Mouse (Mus musculus): ENCODE measurements around the gene Foxm1.
"Not testable (repeated sequence)": the region's sequence is repeated elsewhere in the genome, so short reads cannot be mapped to it uniquely, and the experiment has no call there.

The Foxm1 gene

DNA sequence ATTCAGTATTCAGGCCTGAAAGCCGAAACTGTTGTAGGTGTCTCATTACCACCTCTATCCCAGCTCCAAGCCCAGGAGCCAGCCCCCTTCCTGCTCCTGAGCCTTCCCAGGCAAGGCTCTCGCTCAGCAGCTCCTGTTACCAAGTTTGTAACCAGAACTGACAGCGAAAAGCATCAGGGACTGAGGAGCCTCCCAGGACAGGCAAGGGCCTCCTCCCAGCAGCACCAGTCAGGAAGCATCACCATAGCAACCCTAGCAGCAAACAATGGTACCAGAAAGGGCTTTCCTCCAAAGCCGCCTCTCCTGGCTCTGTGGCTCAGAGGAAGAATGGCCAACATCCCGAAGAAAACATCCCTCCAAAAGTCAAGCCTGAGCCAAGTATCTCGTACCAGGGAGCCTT, 12.4 kb downstream of the Foxm1 start, which contains the start of the genes Tex52 and Gm44596:
TSS of gene Tex52 (plus strand) at position 265 of the 400 bp plus-strand sequence.
TSS of gene Gm44596 (plus strand) at position 312 of the 400 bp plus-strand sequence.
- in situ Hi-C loops (cut with MboI; ENCODE audit: low sequenced_read_pairs): no loop called here

GRCm38 (mm10) chr6:128376371-128377085, 13.8 kb downstream of the Foxm1 start:
- in situ Hi-C loops (cut with MboI; ENCODE audit: low sequenced_read_pairs): no loop called here

DNA sequence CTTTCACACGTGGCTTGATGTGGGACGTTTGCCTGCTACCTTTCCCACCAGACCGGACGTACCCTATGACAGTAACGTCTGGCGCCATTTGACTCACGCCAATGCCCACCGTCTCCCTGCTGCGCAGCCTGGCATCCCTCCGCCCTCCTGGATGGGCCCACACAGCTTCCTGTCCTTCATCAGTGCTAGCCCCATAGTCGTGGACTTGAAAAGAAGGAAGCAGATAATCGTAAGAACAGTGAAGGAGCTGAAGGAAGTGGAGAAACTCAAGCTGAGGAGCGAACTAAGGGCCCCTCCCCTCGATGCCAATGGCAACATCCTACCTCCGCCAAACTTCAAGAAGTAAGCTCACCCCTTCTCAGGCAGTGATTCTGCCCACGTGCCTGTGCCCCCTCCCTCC, 16.9 kb downstream of the Foxm1 start:
- in situ Hi-C loops (cut with MboI; ENCODE audit: low sequenced_read_pairs): no loop called here

DNA sequence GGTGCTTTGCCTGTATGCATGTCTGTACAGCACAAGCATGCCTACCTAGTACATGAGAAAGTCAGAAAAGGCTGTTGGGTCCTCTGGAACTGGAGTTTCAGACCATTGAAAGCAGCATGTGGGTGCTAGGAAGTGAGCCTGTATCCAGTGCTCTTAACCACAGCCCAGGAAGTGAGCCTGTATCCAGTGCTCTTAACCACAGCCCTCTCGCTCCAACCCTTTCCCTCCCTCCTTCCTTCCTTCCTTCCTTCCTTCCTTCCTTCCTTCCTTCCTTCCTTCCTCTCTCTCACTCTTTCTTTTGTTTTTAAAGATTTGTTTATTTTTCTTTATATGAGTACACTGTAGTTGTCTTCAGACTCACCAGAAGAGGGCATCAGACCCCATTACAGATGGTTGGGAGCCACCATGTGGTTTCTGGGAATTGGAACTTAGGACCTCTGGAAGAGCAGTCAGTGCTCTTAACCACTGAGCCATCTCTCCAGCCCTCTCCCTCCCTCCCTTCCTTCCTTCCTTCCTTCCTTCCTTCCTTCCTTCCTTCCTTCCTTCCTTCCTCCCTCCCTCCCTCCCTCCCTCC, 17.9 kb downstream of the Foxm1 start:
- in situ Hi-C loops (cut with MboI; ENCODE audit: low sequenced_read_pairs): not testable (repeated sequence)

GRCm38 (mm10) chr6:128381254-128381653, 18.5 kb downstream of the Foxm1 start:
- in situ Hi-C loops (cut with MboI; ENCODE audit: low sequenced_read_pairs): no loop called here

DNA sequence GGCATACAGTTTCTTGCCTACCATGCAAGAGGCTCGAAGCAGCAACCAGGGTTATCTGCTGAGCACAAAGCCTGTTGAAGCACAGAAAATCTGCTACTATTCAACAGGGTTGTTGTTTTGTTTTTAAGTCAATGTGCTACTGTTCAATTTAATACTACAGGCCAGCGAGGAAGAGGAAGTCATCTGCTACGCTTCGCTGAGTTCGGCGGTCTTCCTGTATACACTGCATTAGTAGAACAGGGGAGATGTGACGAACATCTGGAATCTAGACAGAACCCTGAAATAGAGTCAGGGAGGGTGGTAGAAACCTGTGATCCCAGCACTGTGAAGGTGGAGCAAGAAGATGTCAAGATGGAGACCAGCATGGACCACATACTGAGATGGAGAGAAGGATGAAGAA, 21.0 kb downstream of the Foxm1 start:
- in situ Hi-C loops (cut with MboI; ENCODE audit: low sequenced_read_pairs): no loop called here

- in situ Hi-C loops (cut with MboI; ENCODE audit: low sequenced_read_pairs): no loop called here
Measured at GRCm38 (mm10) chr6:128385026-128385425, 22.3 kb downstream of the Foxm1 start.

DNA sequence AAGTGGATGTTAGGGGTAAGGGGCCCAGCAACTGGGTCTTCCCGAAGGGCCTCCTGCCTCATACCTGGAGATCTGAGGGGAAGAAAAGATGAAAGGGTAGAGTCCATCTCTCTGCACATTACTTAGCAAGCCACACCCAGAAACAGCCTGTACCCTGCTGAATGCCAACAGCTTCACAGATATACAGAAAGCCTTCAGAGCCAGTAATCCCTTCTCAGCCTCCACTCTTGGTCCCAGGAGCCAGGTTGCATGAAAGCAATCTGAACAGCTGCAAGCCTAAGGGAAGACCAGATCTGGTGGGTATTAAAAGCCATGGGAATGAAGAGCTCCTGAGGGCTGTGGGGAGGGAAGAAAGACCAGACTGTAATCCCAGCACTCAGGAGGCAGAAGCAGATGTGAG, 26.4 kb downstream of the Foxm1 start:
- in situ Hi-C loops (cut with MboI; ENCODE audit: low sequenced_read_pairs): no loop called here

DNA sequence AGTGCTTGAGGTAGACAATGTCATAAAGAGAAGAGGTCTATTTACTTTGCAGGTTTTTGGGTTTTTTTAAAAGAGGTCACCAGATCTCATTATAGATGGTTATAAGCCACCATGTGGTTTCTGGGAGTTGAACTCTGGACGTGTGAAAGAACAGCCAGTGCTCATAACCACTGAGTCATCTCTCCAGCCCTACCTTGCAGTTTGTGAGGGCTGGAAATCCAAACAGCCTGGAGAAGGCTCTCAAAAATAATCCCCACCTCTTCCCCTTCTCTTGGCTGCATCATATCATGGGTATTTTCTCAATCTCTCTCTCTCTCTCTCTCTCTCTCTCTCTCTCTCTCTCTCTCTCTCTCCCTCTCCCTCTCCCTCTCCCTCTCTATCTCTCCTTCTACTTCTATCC, 27.9 kb downstream of the Foxm1 start:
- in situ Hi-C loops (cut with MboI; ENCODE audit: low sequenced_read_pairs): no loop called here

DNA sequence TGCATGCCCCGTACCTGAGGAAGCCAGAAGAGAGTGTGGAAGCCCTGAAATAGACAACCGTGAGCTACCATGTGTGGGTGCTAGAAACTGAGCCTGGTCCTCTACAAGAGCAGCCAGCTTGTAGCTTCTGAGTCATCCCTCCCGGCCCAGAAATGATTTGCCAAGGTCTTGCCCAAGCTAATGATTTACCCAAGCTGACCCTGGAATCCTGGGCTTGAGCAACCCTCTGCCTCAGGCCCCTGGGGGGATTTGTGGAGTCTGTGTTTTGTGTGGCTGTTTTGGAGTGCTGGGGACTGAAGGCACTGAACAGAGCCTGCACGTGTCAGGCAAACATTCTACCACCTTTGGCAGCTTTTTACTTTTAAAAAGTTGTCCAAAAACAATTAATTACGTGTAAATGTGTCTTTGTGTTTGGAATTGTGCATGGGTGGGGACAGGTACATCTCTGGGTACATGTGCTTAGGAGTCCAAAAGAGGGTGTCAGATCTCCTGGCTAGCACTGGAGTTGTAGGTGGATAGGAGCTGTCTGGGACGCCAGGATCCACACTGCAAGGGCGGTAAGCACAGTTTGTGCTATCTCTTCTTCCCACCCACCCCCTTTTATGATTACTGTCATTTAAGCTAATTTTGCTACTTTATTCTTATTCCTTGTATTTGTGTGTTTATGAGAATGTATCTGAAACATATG, 35.0 kb downstream of the Foxm1 start:
- in situ Hi-C loops (cut with MboI; ENCODE audit: low sequenced_read_pairs): no loop called here

DNA sequence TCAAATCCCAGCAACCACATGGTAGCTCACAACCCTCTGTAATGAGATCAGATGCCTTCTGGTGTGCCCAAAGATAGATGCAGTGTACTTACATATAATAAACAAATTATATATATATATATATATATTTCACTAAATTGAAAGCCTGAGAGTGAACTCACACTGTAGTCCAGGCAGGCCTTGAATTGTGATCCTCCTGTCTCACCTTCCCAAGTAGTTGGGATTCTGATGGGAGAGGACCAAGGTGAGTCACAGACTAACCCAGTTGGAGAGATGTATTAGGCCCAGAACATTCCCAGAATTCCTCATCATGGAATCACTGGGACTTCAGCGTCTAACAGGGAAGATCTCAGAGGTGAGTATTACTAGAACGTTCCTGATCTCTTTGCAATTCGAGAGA, 36.2 kb downstream of the Foxm1 start, which contains the start of gene Nrip2:
TSS of gene Nrip2 (plus strand) at position 301 of the 400 bp plus-strand sequence.
- in situ Hi-C loops (cut with MboI; ENCODE audit: low sequenced_read_pairs): no loop called here

DNA sequence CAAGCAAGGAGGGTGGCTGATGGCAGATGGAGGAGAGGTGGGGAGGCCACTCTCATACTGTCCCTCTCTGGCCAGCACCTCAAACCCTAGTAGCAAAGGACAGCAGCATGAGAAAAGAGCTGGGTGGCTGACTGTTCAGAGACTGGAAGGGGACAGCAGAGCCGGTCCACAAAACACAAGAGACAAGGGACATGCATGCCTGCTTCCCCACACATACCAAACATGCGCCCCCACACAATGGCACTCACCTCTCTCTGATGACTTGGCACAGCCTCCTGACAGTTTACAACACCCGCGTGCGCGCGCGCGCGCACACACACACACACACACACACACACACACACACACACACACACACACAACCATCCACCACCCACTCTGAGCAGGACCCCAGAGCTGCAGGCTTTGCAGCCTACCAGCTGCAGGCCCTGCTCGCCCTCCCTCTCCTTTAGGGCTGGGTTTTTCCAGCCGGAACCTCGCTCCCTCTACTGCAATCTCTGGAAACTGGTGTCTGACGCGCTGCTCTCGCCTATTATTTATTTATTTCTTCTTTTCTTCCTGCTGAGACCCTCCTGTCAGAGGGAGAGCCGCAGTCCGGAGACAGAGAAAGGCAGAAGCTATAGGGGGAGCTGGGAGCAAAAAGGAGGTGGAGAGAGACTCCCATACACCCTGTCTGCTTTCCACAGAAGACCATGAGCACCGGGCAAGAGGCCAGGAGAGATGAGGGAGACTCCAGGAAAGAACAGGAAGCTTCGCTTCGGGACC, 36.8 kb downstream of the Foxm1 start:
- in situ Hi-C loops (cut with MboI; ENCODE audit: low sequenced_read_pairs): no loop called here

- in situ Hi-C loops (cut with MboI; ENCODE audit: low sequenced_read_pairs): no loop called here
Measured at GRCm38 (mm10) chr6:128404708-128405107, 41.9 kb downstream of the Foxm1 start.

GRCm38 (mm10) chr6:128408544-128409125, 45.9 kb downstream of the Foxm1 start:
- in situ Hi-C loops (cut with MboI; ENCODE audit: low sequenced_read_pairs): no loop called here

DNA sequence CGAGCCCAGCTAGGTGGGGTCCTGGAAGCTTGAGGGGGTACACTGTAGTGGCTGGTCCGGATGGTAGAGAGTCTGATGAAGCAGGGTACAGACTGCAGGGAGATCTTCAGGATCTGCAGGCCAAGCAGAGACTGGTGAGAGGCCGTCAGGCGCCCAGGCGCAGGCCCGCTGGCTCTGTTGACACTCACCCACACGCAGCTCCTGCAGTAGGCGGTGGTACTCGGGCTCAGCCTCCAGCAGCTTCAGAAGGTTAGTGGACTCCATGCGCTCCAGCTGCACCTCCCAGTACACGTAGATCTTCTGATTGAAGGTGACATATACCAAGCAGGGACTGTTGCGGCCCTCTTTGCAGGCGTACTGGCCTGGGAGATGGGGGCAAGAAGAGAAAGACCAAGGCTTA, 47.5 kb downstream of the Foxm1 start:
- in situ Hi-C loops (cut with MboI; ENCODE audit: low sequenced_read_pairs): loop anchor here (10.0 kb wide), 1 partner anchor 96 kb away; no protein-coding TSS in a partner anchor

- in situ Hi-C loops (cut with MboI; ENCODE audit: low sequenced_read_pairs): loop anchor here (10.0 kb wide), 1 partner anchor 96 kb away; no protein-coding TSS in a partner anchor
Measured at GRCm38 (mm10) chr6:128411115-128411514, 48.3 kb downstream of the Foxm1 start.

- in situ Hi-C loops (cut with MboI; ENCODE audit: low sequenced_read_pairs): loop anchor here (10.0 kb wide), 1 partner anchor 101 kb away; no protein-coding TSS in a partner anchor
Measured at GRCm38 (mm10) chr6:128416169-128416568, 53.4 kb downstream of the Foxm1 start.

DNA sequence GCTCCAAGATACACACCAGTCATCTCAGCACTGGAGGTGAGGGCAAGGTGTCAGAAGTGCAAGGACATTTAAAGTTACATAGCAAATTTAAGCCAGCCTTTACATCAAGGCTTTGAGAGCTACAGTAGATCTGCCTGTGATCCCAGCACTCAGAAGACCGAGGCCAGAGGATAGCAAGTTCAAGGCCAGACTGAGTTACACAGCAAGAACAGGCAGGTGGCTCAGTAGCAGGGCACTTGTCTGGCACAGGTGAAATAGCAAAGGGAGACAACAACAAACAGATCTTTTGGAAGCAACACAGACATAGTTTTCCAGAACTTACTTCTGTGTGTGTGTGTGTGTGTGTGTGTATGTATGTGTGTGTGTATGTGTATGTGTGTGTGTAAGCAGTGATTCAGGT, 55.3 kb downstream of the Foxm1 start:
- in situ Hi-C loops (cut with MboI; ENCODE audit: low sequenced_read_pairs): loop anchor here (10.0 kb wide), 1 partner anchor 103 kb away; no protein-coding TSS in a partner anchor

GRCm38 (mm10) chr6:128421036-128421435, 58.3 kb downstream of the Foxm1 start:
- in situ Hi-C loops (cut with MboI; ENCODE audit: low sequenced_read_pairs): no loop called here

DNA sequence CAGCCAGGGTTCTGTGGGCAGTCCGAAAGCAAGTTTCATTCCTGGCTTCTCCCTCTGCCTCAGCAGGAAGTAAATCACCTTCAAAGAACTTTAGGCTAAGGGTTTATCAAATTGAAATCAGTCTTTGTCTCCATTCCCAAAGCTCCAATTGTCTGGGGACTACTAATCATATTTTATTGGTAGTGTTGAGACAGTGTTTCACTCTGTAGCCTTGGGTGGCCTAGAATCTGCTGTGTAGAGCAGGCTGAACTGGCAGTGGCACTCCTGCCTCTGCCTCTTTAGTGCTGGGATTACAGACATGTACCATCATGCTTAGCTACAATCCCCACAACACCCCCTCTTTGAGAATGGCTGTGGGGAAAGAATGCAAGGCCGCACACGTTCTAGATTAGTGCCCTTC, 58.7 kb downstream of the Foxm1 start:
- in situ Hi-C loops (cut with MboI; ENCODE audit: low sequenced_read_pairs): no loop called here
